Mouse (Mus musculus) ES-Bruce4 (cell line): ENCODE measurements around the gene Ebna1bp2.

Source experiments
- CTCF ChIP-seq: IDR thresholded peaks from one replicate; pipeline ENCODE4 v1.8.1; 2011; ENCODE audit warnings: low read depth, low read length
- EP300 ChIP-seq: IDR thresholded peaks from 2 replicates; pipeline ENCODE4 v1.6.1; 2011; ENCODE audit warnings: low read depth, low read length; ENCODE audit not compliant: insufficient read depth
- POLR2A ChIP-seq: IDR thresholded peaks from one replicate; pipeline ENCODE4 v1.8.1; 2011; ENCODE audit warnings: low read length; ENCODE audit not compliant: insufficient read depth

GRCm38 (mm10) chr4:118615412-118615811 lies 5.2 kb upstream of the Ebna1bp2 start:
- TF ChIP-seq CTCF: no peak
- TF ChIP-seq POLR2A: no peak
- TF ChIP-seq EP300: no peak
